Mouse (Mus musculus): Measurements from ENCODE around the gene Mccc1. TPM values are rescaled to one million over a fixed set of nuclear protein-coding genes. Genes with fewer than 3 reads are reported as not detected.

The Mccc1 gene
- polyA plus RNA-seq (2014; fragmentation: Illumina TruSeq; extraction: RNeasy Lipid Tissue Mini Kit (QIAGEN cat#74804); ENCODE audit: low read depth, low replicate concordance): 9.0 TPM

DNA sequence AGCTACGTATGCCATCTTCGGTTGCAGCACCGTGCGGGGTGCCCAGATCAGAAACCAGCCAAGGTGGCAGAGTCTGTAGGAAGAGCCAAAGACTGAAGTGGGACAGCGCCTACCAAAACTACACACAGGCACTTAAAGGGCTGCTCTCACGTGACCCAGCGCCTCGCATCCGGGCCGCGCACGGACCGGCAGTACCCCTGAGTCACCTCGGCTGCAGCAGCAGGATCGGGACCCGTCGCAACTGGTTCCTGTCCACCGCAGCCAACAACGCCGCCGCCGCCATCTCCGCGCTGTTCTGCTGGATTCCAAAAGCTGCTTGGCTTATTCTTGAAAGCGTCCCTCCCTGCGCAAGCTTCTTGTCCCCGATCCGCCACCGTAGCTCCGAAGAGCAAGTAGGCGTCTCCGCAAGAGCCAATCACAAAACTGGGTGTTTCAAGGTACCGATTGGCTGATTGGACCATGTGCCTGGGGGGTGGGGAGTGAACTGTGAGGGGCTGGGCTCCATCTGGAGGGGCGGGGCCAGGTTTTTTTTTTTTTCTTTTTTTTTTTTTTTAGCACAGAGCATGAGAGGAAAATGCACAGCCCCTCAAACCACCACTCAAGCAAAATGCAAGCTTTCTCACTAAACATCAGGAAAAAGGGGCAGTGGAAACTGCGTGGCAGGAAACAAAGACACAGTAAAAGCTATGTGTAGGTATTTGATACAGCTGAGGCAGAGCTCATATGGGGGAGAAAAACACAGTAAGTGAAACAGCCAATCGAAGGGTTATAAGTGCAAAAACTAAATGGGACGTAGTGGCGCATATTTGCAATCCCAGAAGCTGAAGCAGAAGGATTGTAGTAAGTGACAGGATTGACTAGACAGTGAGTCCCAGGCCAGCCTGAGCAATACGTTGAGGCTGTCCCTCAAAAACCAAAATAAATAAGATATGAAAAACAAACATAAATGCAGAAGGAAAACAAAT, at the start of gene Mccc1:
Mccc1 (minus strand) TSS at position 404 of the 965 bp plus-strand sequence.

DNA sequence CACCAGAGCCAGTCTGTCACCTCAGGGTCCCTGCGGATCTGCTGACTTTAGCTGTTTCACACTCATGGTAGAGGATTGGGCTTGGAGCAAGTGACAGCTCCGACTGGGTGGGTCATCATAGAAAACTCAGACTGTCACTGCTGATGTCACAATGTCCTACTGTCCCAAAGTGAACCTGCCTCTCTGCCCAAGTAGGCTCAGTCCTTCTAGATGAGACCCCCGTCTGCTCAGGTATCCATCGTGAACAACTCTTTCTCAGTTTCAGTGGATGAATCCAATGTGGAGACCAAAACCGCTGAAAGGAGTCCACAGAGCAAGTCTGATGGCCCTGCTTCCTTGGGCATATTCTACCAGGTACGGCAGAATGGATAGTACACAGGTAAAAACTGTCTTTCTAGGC, 63.1 kb downstream of the Mccc1 start, which contains the start of gene Dcun1d1:
Dcun1d1 (minus strand) TSS at position 101 of the 400 bp plus-strand sequence.

Other genes starting within 250 kb of the Mccc1 start
- 127 TPM for gene Atp11b, start 246.6 kb downstream of the Mccc1 start, polyA plus RNA-seq (2014; fragmentation: Illumina TruSeq; extraction: RNeasy Lipid Tissue Mini Kit (QIAGEN cat#74804); ENCODE audit: low read depth, low replicate concordance)
- 2,806 TPM for gene Dcun1d1, start 63.2 kb downstream of the Mccc1 start, polyA plus RNA-seq (2014; fragmentation: Illumina TruSeq; extraction: RNeasy Lipid Tissue Mini Kit (QIAGEN cat#74804); ENCODE audit: low read depth, low replicate concordance)
- 70.3 TPM for gene Ccdc144b, start 52.9 kb upstream of the Mccc1 start, polyA plus RNA-seq (2014; fragmentation: Illumina TruSeq; extraction: RNeasy Lipid Tissue Mini Kit (QIAGEN cat#74804); ENCODE audit: low read depth, low replicate concordance)
- 4.7 TPM for gene Acad9, start 65.3 kb upstream of the Mccc1 start, polyA plus RNA-seq (2014; fragmentation: Illumina TruSeq; extraction: RNeasy Lipid Tissue Mini Kit (QIAGEN cat#74804); ENCODE audit: low read depth, low replicate concordance)
- 3.2 TPM for gene D3Ertd254e, start 150.3 kb upstream of the Mccc1 start, polyA plus RNA-seq (2014; fragmentation: Illumina TruSeq; extraction: RNeasy Lipid Tissue Mini Kit (QIAGEN cat#74804); ENCODE audit: low read depth, low replicate concordance)
- not detected for gene Qrfpr, start 221.6 kb upstream of the Mccc1 start, polyA plus RNA-seq (2014; fragmentation: Illumina TruSeq; extraction: RNeasy Lipid Tissue Mini Kit (QIAGEN cat#74804); ENCODE audit: low read depth, low replicate concordance)

Data from testis, adult 10 weeks (tissue).